Mouse (Mus musculus): ENCODE measurements around the gene Rheb.
"Not testable (repeated sequence)": the region's sequence is repeated elsewhere in the genome, so short reads cannot be mapped to it uniquely, and the experiment has no call there.

Rheb gene

GRCm38 (mm10) chr5:24843103-24843475 lies 665 bp upstream of the Rheb start:
- peak in 1 of 2 experiments; percentile 76 for DNase-seq (ENCODE audit: low spot score in 2 of 2)

DNA sequence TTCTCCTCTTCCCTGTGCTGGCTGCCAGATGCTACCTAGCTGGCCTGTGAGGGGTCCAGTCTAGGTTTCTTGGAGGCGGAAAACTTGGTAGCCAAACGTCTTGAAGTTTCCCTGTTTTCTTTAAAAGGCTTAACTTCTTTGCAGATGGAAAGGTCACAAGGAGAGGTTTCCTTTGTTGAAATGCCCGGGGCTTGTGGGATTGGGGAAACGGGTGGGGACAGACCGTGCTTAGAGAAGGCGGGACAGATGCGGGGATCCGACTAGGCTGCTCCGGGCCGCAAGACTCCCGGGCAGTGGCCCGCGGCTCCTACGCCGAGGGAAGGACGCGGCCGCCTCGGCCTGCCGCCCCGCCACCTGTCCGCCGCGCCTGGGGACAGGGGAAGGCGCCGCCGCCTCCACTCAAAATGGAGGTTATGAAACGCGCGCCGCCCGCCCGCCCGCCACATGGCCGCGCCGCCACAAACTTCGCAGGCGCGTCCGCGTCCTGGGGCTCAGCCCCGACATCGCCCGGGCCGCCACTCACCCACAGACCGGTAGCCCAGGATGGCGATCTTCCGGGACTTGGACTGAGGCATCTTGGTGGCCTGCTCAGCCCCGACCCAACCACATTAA lies 656 bp downstream of the Rheb start:
- DNase-seq (ENCODE audit: low spot score in 2 of 2) = peak; percentile 26 to 44

- no peak for DNase-seq (ENCODE audit: low spot score in 2 of 2)
Measured at GRCm38 (mm10) chr5:24840975-24841431, 1.4 kb downstream of the Rheb start.

DNA sequence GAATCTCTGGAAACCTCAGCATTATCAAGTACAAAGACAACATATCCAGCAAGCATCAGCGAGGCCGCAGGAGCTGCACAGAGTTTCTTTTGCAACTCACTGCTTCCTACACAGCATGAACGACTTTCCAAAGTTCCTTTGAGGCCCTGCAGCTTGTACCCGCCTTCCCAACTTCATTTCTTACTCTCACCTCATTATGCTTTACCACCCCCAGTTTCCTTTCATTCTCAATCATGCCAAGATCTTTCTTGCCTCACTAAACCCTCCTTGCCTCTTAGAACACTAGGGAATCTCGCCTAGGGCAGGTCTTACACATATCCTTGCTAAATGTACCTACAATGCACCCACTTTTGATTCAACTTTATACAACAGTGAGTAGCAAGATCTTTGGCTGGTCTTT lies 7.9 kb downstream of the Rheb start:
- DNase-seq (ENCODE audit: low spot score in 2 of 2) = no peak

- DNase-seq (ENCODE audit: low spot score in 2 of 2) = no peak
Measured at GRCm38 (mm10) chr5:24831912-24832311, 10.5 kb downstream of the Rheb start.

DNA sequence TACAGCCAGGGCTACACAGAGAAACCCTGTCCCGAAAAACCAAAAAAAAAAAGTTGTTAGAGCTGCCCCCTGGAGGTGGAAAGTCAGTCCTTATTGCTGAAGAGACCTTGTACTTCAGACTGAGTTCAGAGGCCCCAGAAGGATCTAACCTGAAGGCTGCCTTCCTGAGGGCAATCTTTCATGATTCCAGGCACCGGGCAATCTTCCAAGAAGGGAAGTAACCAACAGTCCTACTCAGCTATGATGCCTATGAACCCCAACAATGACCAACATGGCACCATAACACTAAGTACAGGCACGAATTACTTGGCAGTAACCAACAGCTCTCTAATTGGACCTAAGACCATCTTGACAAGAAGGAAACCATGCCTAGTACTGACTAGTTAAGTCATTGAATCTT lies 14.0 kb downstream of the Rheb start:
- DNase-seq (ENCODE audit: low spot score in 2 of 2) = no peak

- no peak for DNase-seq (ENCODE audit: low spot score in 2 of 2)
Measured at GRCm38 (mm10) chr5:24827173-24827572, 15.3 kb downstream of the Rheb start.

DNA sequence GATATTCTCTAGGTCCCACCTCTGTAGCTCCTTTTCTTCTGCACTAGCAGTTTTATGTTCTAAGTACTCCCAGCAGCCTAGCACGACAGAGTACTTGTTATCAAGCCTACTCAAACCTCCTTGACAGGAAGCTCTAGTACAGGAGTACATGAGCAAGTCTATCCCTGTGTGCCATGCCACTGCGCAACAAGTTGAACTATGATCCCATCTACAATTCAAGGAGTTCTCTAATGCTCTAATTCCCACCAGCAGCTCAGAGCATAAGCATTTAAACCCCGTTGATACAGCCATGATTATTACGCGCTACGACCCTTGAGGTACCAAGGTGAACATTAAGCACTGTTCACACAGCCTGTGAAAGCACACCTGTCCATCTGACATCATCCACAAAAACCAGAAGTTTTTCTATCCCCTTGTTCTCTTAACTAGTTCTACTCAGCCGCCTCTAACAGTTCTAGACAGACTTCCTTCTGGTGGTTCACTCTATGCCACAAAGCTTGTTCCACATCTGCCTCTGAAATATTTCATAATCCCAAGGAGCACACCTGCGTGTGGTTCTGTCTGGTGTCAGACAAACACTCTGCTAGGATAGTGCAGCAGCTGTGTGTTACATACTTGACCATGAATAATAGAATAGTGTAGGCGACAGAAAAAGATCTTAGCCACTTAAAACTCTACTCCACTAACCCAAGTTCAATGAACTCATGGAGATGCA lies 16.2 kb downstream of the Rheb start:
- DNase-seq (ENCODE audit: low spot score in 2 of 2) = no peak

DNA sequence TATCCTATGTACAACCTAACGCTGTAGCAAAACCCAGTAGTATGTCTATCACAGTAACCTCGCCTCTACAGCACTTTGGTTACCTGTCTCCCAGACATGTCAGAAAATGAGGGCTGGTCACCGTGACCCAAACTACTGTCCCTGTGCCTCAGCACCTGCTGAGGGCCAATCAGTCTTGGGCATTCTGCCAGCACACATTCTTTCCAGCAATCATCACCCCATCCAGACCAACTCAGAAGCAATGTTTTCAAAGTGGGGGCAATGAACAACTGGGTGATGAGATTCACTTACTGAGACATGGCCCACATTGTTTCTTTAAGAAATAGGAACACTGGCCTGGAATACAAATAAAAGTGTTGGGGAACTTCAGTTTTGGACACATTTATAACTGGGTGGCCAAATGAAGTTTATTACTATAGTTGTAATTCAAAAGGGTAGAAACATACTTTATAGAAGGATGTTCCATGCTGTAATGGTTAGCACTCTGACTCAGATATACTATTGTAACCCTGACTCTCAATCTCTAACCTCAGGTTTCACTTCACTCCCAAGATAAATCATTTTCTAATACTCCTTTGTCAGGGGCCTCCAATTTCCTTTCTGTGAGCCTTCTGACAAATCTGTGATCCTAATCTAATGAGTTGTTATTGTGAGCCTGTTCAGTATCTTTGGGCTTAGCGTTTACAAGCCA lies 16.9 kb downstream of the Rheb start:
- no peak for DNase-seq (ENCODE audit: low spot score in 2 of 2)

DNA sequence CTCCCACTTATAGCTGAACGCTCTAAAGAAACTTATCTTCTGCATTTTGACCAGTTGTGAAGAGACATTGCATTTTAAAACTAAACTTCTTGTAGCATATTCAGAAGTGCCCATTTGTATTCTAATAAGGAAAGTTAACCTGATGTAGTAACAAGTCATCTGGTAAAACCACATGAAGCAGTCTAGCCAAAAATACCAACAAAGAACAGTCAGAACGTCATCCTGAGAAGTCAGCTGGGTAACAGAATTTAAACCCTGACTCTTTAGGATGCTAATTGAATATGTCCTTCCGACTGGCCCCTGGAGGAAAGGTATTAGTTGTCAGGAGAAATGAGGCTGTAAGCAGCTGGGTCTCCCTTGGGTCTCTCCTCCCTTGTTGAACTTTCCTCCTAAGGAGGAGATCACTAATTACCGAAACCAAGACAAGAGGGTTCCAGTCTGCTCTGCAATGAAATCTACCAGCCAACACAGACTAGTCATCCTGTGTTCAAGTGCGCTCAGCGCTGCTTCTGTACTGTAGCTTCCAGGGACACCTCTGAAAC lies 18.5 kb downstream of the Rheb start:
- DNase-seq (ENCODE audit: low spot score in 2 of 2) = no peak

DNA sequence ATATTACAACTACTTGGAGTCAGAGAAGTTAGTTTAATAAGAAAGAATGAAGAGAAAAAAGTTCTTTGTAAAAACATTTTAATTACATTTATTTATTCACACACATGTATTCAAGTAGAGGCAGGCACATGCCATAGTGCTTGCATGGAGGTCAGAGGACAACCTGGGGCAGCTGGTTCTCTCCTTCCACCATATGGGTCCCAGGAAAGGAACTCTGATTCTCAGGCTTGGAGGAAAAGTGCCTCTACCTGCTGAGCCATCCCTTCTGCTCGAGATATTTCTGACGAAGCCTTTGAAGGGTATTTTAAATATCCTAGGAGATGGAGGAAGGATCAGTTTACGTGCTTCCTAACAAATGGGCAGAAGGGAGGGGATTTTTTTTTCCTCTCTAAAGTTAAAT lies 19.6 kb downstream of the Rheb start:
- no peak for DNase-seq (ENCODE audit: low spot score in 2 of 2)

DNA sequence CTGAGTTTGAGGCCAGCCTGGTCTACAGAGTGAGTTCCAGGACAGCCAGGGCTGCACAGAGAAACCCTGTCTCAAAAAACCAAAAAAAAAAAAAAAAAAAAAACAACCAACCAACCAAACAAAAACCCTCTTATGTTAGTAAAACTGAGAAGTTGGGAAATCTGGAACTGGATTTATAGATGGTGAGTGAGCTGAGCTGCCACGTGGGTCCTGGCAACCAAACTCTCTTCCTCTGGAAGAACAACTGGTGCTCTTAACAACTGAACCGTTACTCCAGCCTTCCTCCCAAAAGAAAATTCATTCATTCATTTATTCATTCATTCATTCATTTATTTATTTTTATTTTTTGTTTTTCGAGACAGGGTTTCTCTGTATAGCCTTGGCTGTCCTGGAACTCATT lies 20.2 kb downstream of the Rheb start:
- DNase-seq (ENCODE audit: low spot score in 2 of 2) = not testable (repeated sequence)

- no peak for DNase-seq (ENCODE audit: low spot score in 2 of 2)
Measured at GRCm38 (mm10) chr5:24821403-24821841, 21.0 kb downstream of the Rheb start.

DNA sequence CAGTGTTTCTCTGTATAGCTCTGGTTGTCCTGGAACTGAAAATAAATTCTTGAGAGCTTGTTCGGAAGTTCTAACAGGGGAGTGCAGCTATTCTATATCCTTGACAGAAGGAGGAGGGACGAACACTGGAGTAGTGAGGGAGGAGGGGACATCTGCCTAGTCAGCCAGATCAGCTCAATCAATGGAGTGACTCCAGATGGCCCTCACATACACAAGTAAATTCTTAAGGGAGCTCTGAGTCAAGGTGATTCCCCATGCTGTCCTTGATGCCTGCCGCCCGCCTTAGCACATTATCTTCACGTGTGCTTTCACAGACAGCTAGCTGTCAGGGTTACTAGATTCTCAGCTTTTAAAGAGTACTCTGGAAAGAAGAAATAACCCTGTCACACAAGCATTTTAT lies 21.8 kb downstream of the Rheb start:
- DNase-seq (ENCODE audit: low spot score in 2 of 2) = no peak

- DNase-seq (ENCODE audit: low spot score in 2 of 2) = no peak
Measured at GRCm38 (mm10) chr5:24817191-24817590, 25.2 kb downstream of the Rheb start.

DNA sequence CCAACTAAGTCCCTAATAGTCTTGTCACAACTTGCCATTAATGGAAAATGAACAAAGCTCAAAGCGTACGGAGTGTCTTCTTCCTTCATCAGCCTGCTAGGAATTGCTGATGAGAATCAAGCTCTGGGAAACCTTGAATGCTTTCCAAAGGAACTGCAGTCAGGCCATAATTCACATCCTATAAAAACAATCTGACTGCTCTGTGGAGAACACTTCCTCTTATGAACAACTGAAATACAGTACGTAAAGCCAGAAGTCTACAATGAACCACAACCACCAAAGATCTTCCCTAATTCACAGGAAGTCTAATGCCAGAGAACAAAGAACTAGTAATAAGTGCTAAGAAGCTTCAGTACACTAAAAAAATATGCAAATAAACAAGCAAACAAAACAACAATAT lies 28.5 kb downstream of the Rheb start:
- no peak for DNase-seq (ENCODE audit: low spot score in 2 of 2)

GRCm38 (mm10) chr5:24813005-24813404 lies 29.4 kb downstream of the Rheb start:
- DNase-seq (ENCODE audit: low spot score in 2 of 2) = no peak

DNA sequence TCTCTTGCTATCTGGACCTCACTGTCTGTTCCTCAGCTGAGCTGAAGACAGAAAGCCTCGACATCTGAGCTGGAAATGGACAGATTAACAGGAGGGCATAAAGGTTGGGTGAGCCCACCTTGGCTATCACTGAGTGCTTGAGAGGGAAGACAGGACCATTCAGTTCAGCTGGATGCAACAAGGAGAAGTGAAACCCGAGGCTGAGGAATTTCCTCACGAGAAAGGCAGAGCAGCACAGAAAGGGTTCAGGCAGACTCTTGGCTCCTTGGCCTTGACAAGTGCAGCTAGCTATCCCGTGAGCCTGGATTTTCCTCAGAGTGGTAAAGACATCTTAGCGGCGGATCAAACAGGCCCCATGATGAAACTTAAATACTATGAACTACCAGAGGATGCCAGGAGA lies 37.2 kb downstream of the Rheb start:
- no peak for DNase-seq (ENCODE audit: low spot score in 2 of 2)

GRCm38 (mm10) chr5:24804661-24805060 lies 37.8 kb downstream of the Rheb start:
- DNase-seq (ENCODE audit: low spot score in 2 of 2) = no peak

GRCm38 (mm10) chr5:24801841-24802624 lies 40.4 kb downstream of the Rheb start:
- DNase-seq (ENCODE audit: low spot score in 2 of 2) = no peak

- DNase-seq (ENCODE audit: low spot score in 2 of 2) = no peak
Measured at GRCm38 (mm10) chr5:24800416-24800815, 42.0 kb downstream of the Rheb start.

DNA sequence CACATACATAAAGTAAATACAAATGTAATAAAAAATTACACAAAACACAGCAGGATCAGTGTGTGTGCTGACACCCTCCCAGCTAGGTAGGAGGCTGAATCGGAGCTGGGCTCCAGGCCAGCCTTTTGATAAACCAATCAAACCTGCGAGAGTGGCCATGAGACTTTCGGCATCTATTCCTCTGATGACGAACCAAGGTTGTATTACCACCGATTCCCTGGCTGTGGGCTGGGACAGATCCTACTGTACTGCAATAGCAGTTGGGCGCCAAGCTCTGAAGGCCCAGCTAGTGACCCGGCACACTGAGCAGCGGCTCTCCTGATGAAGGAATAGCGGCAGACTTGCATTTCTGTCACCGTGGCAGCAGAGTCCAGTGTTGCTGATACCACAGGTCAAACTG lies 43.8 kb downstream of the Rheb start:
- no peak for DNase-seq (ENCODE audit: low spot score in 2 of 2)

All from frontal cortex, postnatal 14 days (tissue).